Mouse (Mus musculus): ENCODE data around the gene Bach2. TPM values are rescaled to one million over a fixed set of nuclear protein-coding genes. Genes with fewer than 3 reads are reported as not detected.

The Bach2 gene
- polyA plus RNA-seq, 1 experiment from 2014 or later, result 1.1 TPM

GRCm38 (mm10) chr4:32551337-32551736 is 312.7 kb downstream of the Bach2 start:
- Histone ChIP-seq H3K4me2 (replicated peaks; ENCODE audit: low read depth) (no peak overlapping the region), H3K9me3 (ENCODE audit: control insufficient read depth) (no peaks in the 10 kb centered on the region), H3K4me1 (replicated peaks; ENCODE audit: control insufficient read depth, insufficient read depth, low read length) (no peaks in the 10 kb centered on the region), H3K27me3 (replicated peaks; ENCODE audit: control insufficient read depth, insufficient read depth, low read length) (no peaks in the 10 kb centered on the region), H3K36me3 (ENCODE audit: control insufficient read depth, insufficient read depth) (no peaks in the 10 kb centered on the region), H3K4me3 (ENCODE audit: low read depth, low read length) (no peak overlapping the region), H3K9ac (ENCODE audit: low read depth, low read length) (no peak overlapping the region), H3K27ac (ENCODE audit: low read depth, low read length) (no peak overlapping the region)
- ATAC-seq, result no peak
- WGBS, result 65% methylated on average over 4 of the region's 4 CpGs
- TF ChIP-seq CTCF (IDR thresholded peaks at IDR 0.05; ENCODE audit: low read depth), result peak; percentile 74

DNA sequence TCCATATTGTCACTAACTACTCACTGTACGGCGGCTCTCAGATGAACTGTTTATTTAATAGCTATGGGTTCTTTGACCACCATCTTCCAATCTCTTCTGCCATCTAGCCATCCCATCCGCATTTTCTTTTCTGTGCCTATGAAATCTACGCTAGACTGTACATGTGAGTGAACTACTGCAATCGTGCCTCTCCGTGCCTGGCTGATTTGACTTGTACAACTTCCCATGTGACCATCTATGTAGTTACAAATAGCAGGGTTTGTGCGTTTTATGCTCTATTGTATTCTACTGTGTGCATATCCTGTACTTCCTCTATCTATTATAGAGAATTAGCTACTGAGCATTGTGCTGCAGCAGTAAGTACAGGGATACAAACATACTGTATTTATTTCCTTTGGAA is 316.9 kb downstream of the Bach2 start:
- ATAC-seq, result no peak
- TF ChIP-seq CTCF (IDR thresholded peaks at IDR 0.05; ENCODE audit: low read depth), result no peak

DNA sequence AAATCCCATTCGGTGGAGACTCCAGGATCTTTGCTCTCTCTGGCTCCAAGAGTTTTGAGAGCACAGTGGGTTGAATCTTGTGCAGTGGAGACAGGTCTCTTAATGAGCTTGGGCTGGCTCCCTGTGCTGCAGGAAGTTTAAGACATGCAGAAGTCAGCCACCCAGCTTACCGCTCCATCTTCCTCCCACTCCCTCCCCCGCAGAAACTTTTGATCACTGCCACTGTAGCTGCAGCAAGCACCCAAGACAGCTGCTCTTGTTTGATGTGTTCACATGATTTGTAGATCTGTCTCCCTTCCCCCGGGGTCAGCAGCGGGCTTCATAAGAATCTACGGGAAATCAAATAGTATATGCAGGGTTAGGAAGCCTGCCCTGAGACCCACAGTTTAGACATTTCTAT is 321.6 kb downstream of the Bach2 start:
- H3K27ac ChIP-seq (ENCODE audit: low read depth, low read length), result no peak overlapping the region
- H3K9me3 ChIP-seq (ENCODE audit: control insufficient read depth), result no peaks in the 10 kb centered on the region
- H3K9ac ChIP-seq (ENCODE audit: low read depth, low read length), result no peak overlapping the region
- 35% methylated on average over 6 of the region's 6 CpGs for WGBS
- H3K27me3 ChIP-seq (replicated peaks; ENCODE audit: control insufficient read depth, insufficient read depth, low read length), result no peaks in the 10 kb centered on the region
- no peak overlapping the region for H3K4me2 ChIP-seq (replicated peaks; ENCODE audit: low read depth)
- ATAC-seq, result no peak
- no peak overlapping the region for H3K4me3 ChIP-seq (ENCODE audit: low read depth, low read length)
- no peaks in the 10 kb centered on the region for H3K4me1 ChIP-seq (replicated peaks; ENCODE audit: control insufficient read depth, insufficient read depth, low read length)
- no peaks in the 10 kb centered on the region for H3K36me3 ChIP-seq (ENCODE audit: control insufficient read depth, insufficient read depth)
- no peak for TF ChIP-seq CTCF (IDR thresholded peaks at IDR 0.05; ENCODE audit: low read depth)

More for the DNA sequence above, 316.9 kb downstream of the Bach2 start:
- Histone ChIP-seq H3K9ac (ENCODE audit: low read depth, low read length) (no peak overlapping the region), H3K9me3 (ENCODE audit: control insufficient read depth) (no peaks in the 10 kb centered on the region), H3K4me2 (replicated peaks; ENCODE audit: low read depth) (no peak overlapping the region), H3K27ac (ENCODE audit: low read depth, low read length) (no peak overlapping the region), H3K4me3 (ENCODE audit: low read depth, low read length) (no peak overlapping the region), H3K27me3 (replicated peaks; ENCODE audit: control insufficient read depth, insufficient read depth, low read length) (no peaks in the 10 kb centered on the region), H3K4me1 (replicated peaks; ENCODE audit: control insufficient read depth, insufficient read depth, low read length) (no peaks in the 10 kb centered on the region), H3K36me3 (ENCODE audit: control insufficient read depth, insufficient read depth) (no peaks in the 10 kb centered on the region)
- WGBS, result 85% methylated on average over 7 of the region's 7 CpGs

DNA sequence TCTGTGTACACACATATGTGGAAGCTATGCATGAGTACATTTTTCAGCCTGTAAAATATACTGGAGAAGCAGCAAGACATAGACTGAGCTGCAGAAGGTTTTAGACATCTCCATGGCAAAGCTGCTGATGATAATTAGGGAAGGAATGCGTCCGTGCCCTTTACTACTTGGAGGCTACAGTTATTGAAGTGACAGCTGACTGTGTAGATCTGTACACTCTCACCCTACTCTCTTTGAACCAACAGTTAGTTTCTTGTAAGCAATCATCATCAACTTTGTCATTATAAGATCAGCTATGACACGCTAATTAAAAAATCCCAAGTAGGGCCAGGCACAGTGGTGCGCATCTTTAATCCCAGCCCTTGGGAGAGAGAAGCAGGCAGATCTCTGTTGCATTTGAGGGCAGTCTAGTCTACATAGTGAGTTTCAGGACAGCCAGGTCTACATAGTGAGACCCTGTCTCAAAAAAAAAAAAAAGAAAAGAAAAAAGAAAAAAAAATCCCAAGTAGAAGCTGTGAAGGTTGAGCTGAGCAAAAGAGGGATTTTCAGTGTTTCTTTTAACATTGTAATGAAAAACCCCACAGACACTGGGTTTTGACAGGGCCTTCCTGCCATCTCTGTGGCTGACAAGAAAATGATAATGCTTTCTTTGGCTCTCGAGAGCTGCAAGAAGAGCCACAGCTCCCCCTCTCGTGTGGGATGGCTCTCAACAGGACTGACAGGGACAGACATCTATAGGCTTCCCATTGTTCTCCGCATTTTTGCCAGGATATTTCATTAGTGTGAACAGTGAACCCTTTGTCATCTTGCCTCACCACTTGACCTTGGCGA is 322.3 kb downstream of the Bach2 start:
- H3K4me2 ChIP-seq (replicated peaks; ENCODE audit: low read depth), result no peak overlapping the region
- H3K36me3 ChIP-seq (ENCODE audit: control insufficient read depth, insufficient read depth), result no peaks in the 10 kb centered on the region
- H3K27me3 ChIP-seq (replicated peaks; ENCODE audit: control insufficient read depth, insufficient read depth, low read length), result no peaks in the 10 kb centered on the region
- no peaks in the 10 kb centered on the region for H3K4me1 ChIP-seq (replicated peaks; ENCODE audit: control insufficient read depth, insufficient read depth, low read length)
- no peak overlapping the region for H3K9ac ChIP-seq (ENCODE audit: low read depth, low read length)
- WGBS, result 62% methylated on average over 8 of the region's 8 CpGs
- no peak for ATAC-seq
- H3K27ac ChIP-seq (ENCODE audit: low read depth, low read length), result no peak overlapping the region
- TF ChIP-seq CTCF (IDR thresholded peaks at IDR 0.05; ENCODE audit: low read depth), result peak; percentile 48
- H3K4me3 ChIP-seq (ENCODE audit: low read depth, low read length), result no peak overlapping the region
- H3K9me3 ChIP-seq (ENCODE audit: control insufficient read depth), result no peaks in the 10 kb centered on the region

DNA sequence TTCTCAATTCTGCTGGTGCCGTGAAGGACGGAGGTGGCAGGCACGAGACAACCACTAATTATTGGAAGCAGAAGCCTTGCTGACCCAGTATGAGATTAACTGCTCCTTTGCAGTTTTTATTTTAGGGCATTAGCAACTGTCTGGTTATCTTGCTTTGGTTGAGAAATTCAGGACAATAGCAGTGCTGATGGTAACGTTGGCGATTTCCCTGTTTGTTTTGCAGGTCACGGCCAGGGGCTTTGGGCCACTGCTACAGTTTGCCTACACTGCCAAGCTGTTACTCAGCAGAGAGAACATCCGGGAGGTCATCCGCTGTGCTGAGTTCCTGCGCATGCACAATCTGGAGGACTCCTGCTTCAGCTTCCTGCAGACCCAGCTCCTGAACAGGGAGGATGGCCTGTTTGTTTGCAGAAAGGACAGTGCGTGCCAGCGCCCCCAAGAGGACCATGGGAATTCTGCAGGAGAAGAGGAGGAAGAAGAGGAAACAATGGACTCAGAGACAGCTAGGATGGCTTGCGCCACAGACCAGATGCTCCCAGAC is 323.0 kb downstream of the Bach2 start:
- Histone ChIP-seq H3K27me3 (replicated peaks; ENCODE audit: control insufficient read depth, insufficient read depth, low read length) (no peaks in the 10 kb centered on the region), H3K27ac (ENCODE audit: low read depth, low read length) (no peak overlapping the region), H3K4me3 (ENCODE audit: low read depth, low read length) (no peak overlapping the region), H3K36me3 (ENCODE audit: control insufficient read depth, insufficient read depth) (no peaks in the 10 kb centered on the region), H3K4me1 (replicated peaks; ENCODE audit: control insufficient read depth, insufficient read depth, low read length) (no peaks in the 10 kb centered on the region), H3K9me3 (ENCODE audit: control insufficient read depth) (no peaks in the 10 kb centered on the region), H3K9ac (ENCODE audit: low read depth, low read length) (no peak overlapping the region), H3K4me2 (replicated peaks; ENCODE audit: low read depth) (no peak overlapping the region)
- 46% methylated on average over 12 of the region's 12 CpGs for whole genome bisulfite sequencing
- ATAC-seq, result no peak
- peak; percentile 58 for TF ChIP-seq CTCF (IDR thresholded peaks at IDR 0.05; ENCODE audit: low read depth)

DNA sequence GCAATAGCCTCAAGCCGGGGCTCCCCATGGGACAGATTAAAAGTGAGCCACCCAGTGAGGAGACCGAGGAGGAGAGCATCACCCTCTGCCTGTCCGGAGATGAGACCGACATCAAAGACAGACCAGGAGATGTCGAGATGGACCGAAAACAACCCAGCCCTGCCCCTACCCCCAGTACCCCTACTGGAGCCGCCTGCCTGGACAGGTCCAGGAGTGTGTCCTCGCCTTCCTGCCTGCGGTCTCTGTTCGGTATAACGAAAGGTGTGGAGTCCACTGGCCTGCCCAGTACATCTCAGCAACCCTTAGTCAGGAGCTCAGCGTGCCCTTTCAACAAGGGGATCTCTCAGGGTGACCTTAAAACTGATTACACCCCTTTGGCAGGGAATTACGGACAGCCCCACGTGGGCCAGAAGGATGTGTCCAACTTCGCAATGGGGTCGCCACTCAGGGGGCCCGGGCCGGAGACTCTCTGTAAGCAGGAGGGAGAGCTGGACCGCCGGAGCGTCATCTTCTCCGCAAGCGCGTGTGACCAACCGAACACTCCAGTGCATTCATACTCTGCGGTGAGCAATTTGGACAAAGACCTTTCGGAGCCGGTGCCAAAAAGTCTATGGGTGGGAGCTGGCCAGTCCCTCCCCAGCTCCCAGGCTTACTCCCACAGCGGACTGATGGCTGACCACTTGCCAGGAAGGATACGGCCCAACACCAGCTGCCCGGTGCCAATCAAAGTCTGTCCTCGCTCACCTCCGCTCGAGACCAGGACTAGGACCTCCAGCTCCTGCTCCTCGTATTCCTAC is 323.9 kb downstream of the Bach2 start:
- no peaks in the 10 kb centered on the region for H3K4me1 ChIP-seq (replicated peaks; ENCODE audit: control insufficient read depth, insufficient read depth, low read length)
- H3K27ac ChIP-seq (ENCODE audit: low read depth, low read length), result no peak overlapping the region
- no peaks in the 10 kb centered on the region for H3K36me3 ChIP-seq (ENCODE audit: control insufficient read depth, insufficient read depth)
- H3K4me3 ChIP-seq (ENCODE audit: low read depth, low read length), result no peak overlapping the region
- WGBS, result 95% methylated on average over 35 of the region's 35 CpGs
- H3K9ac ChIP-seq (ENCODE audit: low read depth, low read length), result no peak overlapping the region
- no peaks in the 10 kb centered on the region for H3K27me3 ChIP-seq (replicated peaks; ENCODE audit: control insufficient read depth, insufficient read depth, low read length)
- no peak for ATAC-seq
- H3K9me3 ChIP-seq (ENCODE audit: control insufficient read depth), result no peaks in the 10 kb centered on the region
- TF ChIP-seq CTCF (IDR thresholded peaks at IDR 0.05; ENCODE audit: low read depth), result no peak
- H3K4me2 ChIP-seq (replicated peaks; ENCODE audit: low read depth), result no peak overlapping the region
